Mouse (Mus musculus) myocyte (in vitro differentiated cells): ENCODE measurements at regions not wholly inside any gene's neighbourhood (a gene's known extent, or its start where the extent isn't known, plus 50 kb on each side); places are given as distances from the start of the nearest gene placed in this dataset.

Experiments used
- CEBPB ChIP-seq: IDR thresholded peaks from 2 replicates; pipeline ENCODE4 v1.6.1; 2011; ENCODE audit warnings: mild to moderate bottlenecking, moderate library complexity; ENCODE audit not compliant: poor library complexity, insufficient read depth, severe bottlenecking
- E2F4 ChIP-seq: IDR thresholded peaks from one replicate; pipeline ENCODE4 v1.6.1; 2011; ENCODE audit warnings: mild to moderate bottlenecking, control low read depth, moderate library complexity; ENCODE audit not compliant: insufficient read depth
- MAX ChIP-seq: IDR thresholded peaks from one replicate; pipeline ENCODE4 v1.6.1; 2011; ENCODE audit warnings: low read depth, mild to moderate bottlenecking, control low read depth
- MYOD1 ChIP-seq, 3 experiments: IDR thresholded peaks; one replicate each; pipeline ENCODE4 v1.6.1; 2011; ENCODE audit warnings: control low read depth in 2 of 3, low read depth in 2 of 3, mild to moderate bottlenecking in 2 of 3, moderate library complexity in 1 of 3; ENCODE audit not compliant: insufficient read length in 2 of 3, control insufficient read depth in 1 of 3
- MYOG ChIP-seq, 3 experiments: IDR thresholded peaks; one replicate each; pipeline ENCODE4 v1.6.1; 2011; ENCODE audit warnings: control low read depth in 2 of 3, low read depth in 2 of 3, mild to moderate bottlenecking in 2 of 3; ENCODE audit not compliant: insufficient read length in 2 of 3, control insufficient read depth in 1 of 3, insufficient read depth in 1 of 3
- POLR2A ChIP-seq: IDR thresholded peaks from one replicate; pipeline ENCODE4 v1.6.1; 2011; ENCODE audit warnings: low read depth, mild to moderate bottlenecking, control low read depth, moderate library complexity; ENCODE audit not compliant: insufficient read length
- POLR2AphosphoS2 ChIP-seq: IDR thresholded peaks from one replicate; pipeline ENCODE4 v1.6.1; 2011; ENCODE audit warnings: low read depth, control low read depth; ENCODE audit not compliant: insufficient read length
- REST ChIP-seq: IDR thresholded peaks from one replicate; pipeline ENCODE4 v1.6.1; 2011; ENCODE audit warnings: mild to moderate bottlenecking, control low read depth, moderate library complexity; ENCODE audit not compliant: insufficient read depth, insufficient read length
- SRF ChIP-seq: IDR thresholded peaks from one replicate; pipeline ENCODE4 v1.6.1; 2011; ENCODE audit warnings: low read depth; ENCODE audit not compliant: control insufficient read depth, insufficient read length
- TCF12 ChIP-seq: IDR thresholded peaks from one replicate; pipeline ENCODE4 v1.6.1; 2011; ENCODE audit warnings: mild to moderate bottlenecking, control low read depth; ENCODE audit not compliant: poor library complexity, insufficient read depth, severe bottlenecking
- TCF3 ChIP-seq: IDR thresholded peaks from one replicate; pipeline ENCODE4 v1.6.1; 2011; ENCODE audit warnings: low read depth, control low read depth; ENCODE audit not compliant: insufficient read length
- USF1 ChIP-seq: IDR thresholded peaks from one replicate; pipeline ENCODE4 v1.6.1; 2011; ENCODE audit warnings: low read depth, mild to moderate bottlenecking, control low read depth, moderate library complexity

DNA sequence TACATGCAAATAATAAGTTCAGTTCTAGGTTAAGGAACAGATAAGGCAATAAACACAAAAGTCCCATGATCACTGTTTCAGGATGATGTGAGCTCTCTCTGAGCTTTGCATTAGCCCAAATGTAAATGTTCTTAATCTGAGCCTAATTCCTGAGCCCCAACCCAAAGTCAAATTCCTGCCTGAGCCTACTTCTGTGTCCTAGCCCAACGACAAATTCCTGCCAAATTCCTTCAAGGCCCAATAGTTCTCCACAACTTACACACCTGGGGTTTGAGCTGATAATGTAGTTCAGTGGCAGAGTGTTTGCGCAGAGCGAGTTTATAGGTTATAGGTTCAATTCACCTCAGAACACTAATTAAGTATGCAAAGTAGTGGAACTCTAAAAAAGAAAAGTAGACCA lies 64.1 kb upstream of the Nap1l1 start:
- no peak for TF ChIP-seq POLR2A
- no peak for TF ChIP-seq POLR2AphosphoS2
- no peak for TF ChIP-seq E2F4
- TF ChIP-seq TCF3, result no peak
- TF ChIP-seq MAX, result no peak
- TF ChIP-seq TCF12, result no peak
- TF ChIP-seq REST, result no peak
- no peak for TF ChIP-seq USF1
- no peak for TF ChIP-seq MYOG (IDR thresholded peaks at IDR 0.05; ENCODE audit: control insufficient read depth in 1 of 3, insufficient read depth in 1 of 3, insufficient read length in 2 of 3, low read depth in 2 of 3)
- no peak for TF ChIP-seq CEBPB
- no peak for TF ChIP-seq MYOD1 (IDR thresholded peaks at IDR 0.05; ENCODE audit: control insufficient read depth in 1 of 3, insufficient read length in 2 of 3, low read depth in 2 of 3)
- TF ChIP-seq SRF, result no peak
